Comparison of ENCODE assay signal across 7 mouse cellular contexts in the genomic region with DNA sequence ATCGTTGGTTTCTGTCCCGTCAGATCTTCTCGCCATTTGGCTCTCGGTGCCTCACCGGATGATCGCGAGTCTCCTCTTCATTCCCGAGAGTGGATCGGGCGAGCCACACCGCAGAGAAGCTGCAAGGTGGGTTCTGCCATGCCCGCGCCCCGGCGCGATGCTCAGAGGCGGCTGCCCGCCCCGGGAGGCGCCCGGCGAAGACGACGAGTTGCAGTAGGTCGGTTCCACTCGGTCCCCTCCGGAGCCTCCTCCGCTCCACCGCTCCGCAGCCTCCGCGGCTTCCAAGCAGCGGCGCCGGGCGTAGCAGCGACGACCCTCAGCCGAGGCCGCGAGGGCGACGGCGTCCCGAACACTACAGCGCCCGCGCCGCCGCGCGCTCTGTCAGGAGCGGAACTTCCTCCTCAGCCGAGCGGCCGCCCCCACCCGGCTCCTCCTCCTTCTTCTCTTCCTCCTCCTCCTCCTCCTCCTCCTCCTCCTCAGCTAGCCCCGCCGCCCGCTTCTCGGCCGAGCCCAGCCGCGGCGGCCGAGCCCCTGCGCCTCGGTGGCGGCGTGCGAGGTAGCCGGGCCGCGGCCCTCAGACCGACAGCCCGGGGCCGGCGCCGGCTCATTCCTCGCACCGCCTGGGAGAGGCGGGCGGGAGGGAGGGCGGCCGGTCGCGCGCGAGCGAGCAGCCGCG. TPM values are rescaled to one million over a fixed set of nuclear protein-coding genes. Genes with fewer than 3 reads are reported as not detected.
DNase-seq lines count a peak whose midpoint lies in the region; ATAC-seq lines count a peak whose summit lies in the region.

A gene (minus strand): TSS at position 417 of the 676 bp plus-strand sequence.

- no peaks in the 10 kb centered on the region for H3K9me3 ChIP-seq in intestine, embryonic 15.5 days
- no peaks in the 10 kb centered on the region for H3K9me3 ChIP-seq in limb, embryonic 10.5 days (replicated peaks)
- H3K9me3 ChIP-seq in midbrain, embryonic 12.5 days = no peaks in the 10 kb centered on the region

- peaks cover 9% of the 10 kb centered on the region for H3K4me1 ChIP-seq in intestine, embryonic 15.5 days (replicated peaks)
- H3K4me1 ChIP-seq in limb, embryonic 10.5 days = peaks cover 46% of the 10 kb centered on the region
- H3K4me1 ChIP-seq in midbrain, embryonic 12.5 days = peaks cover 28% of the 10 kb centered on the region

- under 1% methylated on average over 84 of the region's 92 CpGs for WGBS in intestine, embryonic 15.5 days
- WGBS in limb, embryonic 10.5 days = under 1% methylated on average over 89 of the region's 92 CpGs
- under 1% methylated on average over 54 of the region's 92 CpGs for WGBS in midbrain, embryonic 12.5 days

- H3K4me3 ChIP-seq in intestine, embryonic 15.5 days (replicated peaks) = peak within 1 kb of the TSS; percentile 86
- H3K4me3 ChIP-seq in limb, embryonic 10.5 days = peak within 1 kb of the TSS; percentile 82
- peak within 1 kb of the TSS; percentile 65 for H3K4me3 ChIP-seq in midbrain, embryonic 12.5 days

- peak; percentile 93 for DNase-seq in adrenal gland, adult 2 months
- peak; percentile 87 for DNase-seq in embryo, embryonic 10.5 days (ENCODE audit: low spot score)
- DNase-seq in gastrocnemius, postnatal 25 days = peak; percentile 84
- peak; percentile 87 for DNase-seq in limb, embryonic 10.5 days (ENCODE audit: low spot score)
- DNase-seq in skeletal muscle tissue, adult 2 months (ENCODE audit: low read depth, low spot score) = peak; percentile 72

- peak within 1 kb of the TSS; percentile 91 for H3K9ac ChIP-seq in intestine, embryonic 15.5 days
- H3K9ac ChIP-seq in midbrain, embryonic 12.5 days (replicated peaks) = peak within 1 kb of the TSS; percentile 98

- H3K27ac ChIP-seq in intestine, embryonic 15.5 days = peak within 1 kb of the TSS; percentile 96
- H3K27ac ChIP-seq in limb, embryonic 10.5 days = peak within 1 kb of the TSS; percentile 100
- peak within 1 kb of the TSS; percentile 99 for H3K27ac ChIP-seq in midbrain, embryonic 12.5 days (replicated peaks)

- H3K27me3 ChIP-seq in intestine, embryonic 15.5 days (replicated peaks) = no peaks in the 10 kb centered on the region
- H3K27me3 ChIP-seq in limb, embryonic 10.5 days (ENCODE audit: low read depth, poor library complexity, severe bottlenecking) = no peaks in the 10 kb centered on the region
- H3K27me3 ChIP-seq in midbrain, embryonic 12.5 days = no peaks in the 10 kb centered on the region

- peak; percentile 93 for ATAC-seq in intestine, embryonic 15.5 days
- ATAC-seq in midbrain, embryonic 12.5 days (ENCODE audit: low FRiP score, low read depth) = peak; percentile 90

- no peaks in the 10 kb centered on the region for H3K36me3 ChIP-seq in intestine, embryonic 15.5 days
- no peaks in the 10 kb centered on the region for H3K36me3 ChIP-seq in limb, embryonic 10.5 days
- H3K36me3 ChIP-seq in midbrain, embryonic 12.5 days = no peaks in the 10 kb centered on the region

- H3K4me2 ChIP-seq in intestine, embryonic 15.5 days (replicated peaks) = peak within 1 kb of the TSS; percentile 75
- H3K4me2 ChIP-seq in midbrain, embryonic 12.5 days (replicated peaks) = peak within 1 kb of the TSS; percentile 73

RNA-seq across cellular contexts. Expression of the gene that starts here (rescaled TPM):
- total RNA-seq in adrenal gland, adult 2 months (2021) = 100 to 1,000 TPM in 1 of 2 experiments, 10 to 100 TPM in 1; 82.9 to 115 TPM
- polyA plus RNA-seq in adrenal gland, adult 2 months (2012; rRNA removed) = 32.3 and 39.0 TPM in 2 replicates
- total RNA-seq in gastrocnemius, postnatal 25 days (2021) = 10 to 100 TPM; 19.5 to 21.1 TPM
- polyA plus RNA-seq in intestine, embryonic 15.5 days (2015; fragmentation: Nextera tagmentation; extraction: Ambion mirVana) = 84.1 and 88.8 TPM in 2 replicates
- 67.1 and 74.9 TPM in 2 replicates for polyA plus RNA-seq in limb, embryonic 10.5 days (2016; fragmentation: Nextera tagmentation; extraction: Ambion mirVana)
- polyA plus RNA-seq in midbrain, embryonic 12.5 days (2016; fragmentation: Nextera tagmentation; extraction: Ambion mirVana) = 61.3 and 62.9 TPM in 2 replicates

Comparison
In these comparisons a context has a peak if more than half of its experiments do, and no peak if none do; other contexts are left out.
1. Peak in every context shown above with its lines: DNase-seq, ATAC-seq, H3K4me3 ChIP-seq and H3K27ac ChIP-seq.